Mouse (Mus musculus): ENCODE data around the gene Zfand3.

DNA sequence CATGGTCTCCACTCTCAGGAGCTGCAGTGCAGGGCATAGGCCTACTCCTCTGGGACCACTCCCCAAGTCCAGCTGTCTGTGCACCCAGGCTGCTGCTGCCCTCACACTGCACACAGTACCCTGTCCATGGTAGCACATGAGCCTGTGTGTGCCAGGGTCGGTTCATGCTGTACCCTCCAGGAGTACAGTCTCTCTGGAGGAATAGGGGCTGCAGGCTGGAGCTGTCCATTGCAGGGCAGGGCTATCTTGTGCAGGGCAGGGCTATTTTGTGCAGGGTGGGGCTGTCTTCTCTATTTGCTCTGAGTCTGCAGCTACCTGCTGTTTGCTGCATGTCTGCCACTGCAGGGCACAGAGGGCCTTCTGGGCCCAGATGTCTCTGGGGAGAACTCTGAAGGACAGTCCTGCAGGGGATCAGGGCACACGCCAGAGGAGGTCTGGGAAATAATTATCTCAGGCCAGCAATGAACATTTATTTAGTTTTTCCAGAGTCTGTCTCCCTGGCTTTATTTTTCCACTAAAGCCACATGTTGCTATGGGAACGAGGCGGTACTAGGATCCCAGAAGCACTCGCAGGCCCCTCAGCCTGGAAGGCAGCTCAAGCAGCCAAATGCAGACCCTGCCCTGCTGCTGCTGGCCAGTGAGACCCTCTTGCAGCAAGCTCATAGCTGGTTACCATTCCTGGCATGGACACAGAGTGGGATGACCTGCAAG, 220.7 kb downstream of the Zfand3 start:
- TF ChIP-seq CTCF (IDR thresholded peaks at IDR 0.05; ENCODE audit: low read depth, low read length) (no peak), EP300 (IDR thresholded peaks at IDR 0.05; ENCODE audit: insufficient read depth, low read depth, low read length) (no peak)

All from ES-Bruce4 (cell line).